Mouse (Mus musculus): ENCODE results near the gene Dnah2.
A peak's percentile ranks its signal among the peaks of the same experiment; 100 is the strongest.
"Not testable (repeated sequence)": the region's sequence is repeated elsewhere in the genome, so short reads cannot be mapped to it uniquely, and the experiment has no call there.

The Dnah2 gene

GRCm38 (mm10) chr11:69407724-69408004 is 141.2 kb downstream of the Dnah2 start:
- no peak for DNase-seq (ENCODE audit: low read depth, low spot score)

- no peak for DNase-seq (ENCODE audit: low read depth, low spot score)
Measured at GRCm38 (mm10) chr11:69406867-69407723, 141.8 kb downstream of the Dnah2 start.

GRCm38 (mm10) chr11:69406282-69406681 is 142.6 kb downstream of the Dnah2 start:
- DNase-seq (ENCODE audit: low read depth, low spot score), result no peak

GRCm38 (mm10) chr11:69405397-69406200 is 143.3 kb downstream of the Dnah2 start:
- no peak for DNase-seq (ENCODE audit: low read depth, low spot score)

- DNase-seq (ENCODE audit: low read depth, low spot score), result peak; percentile 68
Measured at GRCm38 (mm10) chr11:69404595-69405396, 144.1 kb downstream of the Dnah2 start.

GRCm38 (mm10) chr11:69403691-69404594 is 145.0 kb downstream of the Dnah2 start:
- no peak for DNase-seq (ENCODE audit: low read depth, low spot score)

- DNase-seq (ENCODE audit: low read depth, low spot score), result no peak
Measured at GRCm38 (mm10) chr11:69401987-69402386, 146.9 kb downstream of the Dnah2 start.

- DNase-seq (ENCODE audit: low read depth, low spot score), result peak; percentile 98
Measured at GRCm38 (mm10) chr11:69401210-69401637, 147.7 kb downstream of the Dnah2 start.

- no peak for DNase-seq (ENCODE audit: low read depth, low spot score)
Measured at GRCm38 (mm10) chr11:69400083-69400850, 148.6 kb downstream of the Dnah2 start.

- peak; percentile 75 for DNase-seq (ENCODE audit: low read depth, low spot score)
Measured at GRCm38 (mm10) chr11:69399201-69400082, 149.5 kb downstream of the Dnah2 start.

GRCm38 (mm10) chr11:69398486-69399200 is 150.3 kb downstream of the Dnah2 start:
- DNase-seq (ENCODE audit: low read depth, low spot score), result no peak

- peak; percentile 91 for DNase-seq (ENCODE audit: low read depth, low spot score)
Measured at GRCm38 (mm10) chr11:69398059-69398458, 150.9 kb downstream of the Dnah2 start, which contains the start of gene Tmem88. TSS of gene Tmem88 (minus strand) at chr11:69398234.

- peak; percentile 45 for DNase-seq (ENCODE audit: low read depth, low spot score)
Measured at GRCm38 (mm10) chr11:69397581-69398057, 151.3 kb downstream of the Dnah2 start.

GRCm38 (mm10) chr11:69396772-69397171 is 152.1 kb downstream of the Dnah2 start:
- DNase-seq (ENCODE audit: low read depth, low spot score), result no peak

- DNase-seq (ENCODE audit: low read depth, low spot score), result peak; percentile 100
Measured at GRCm38 (mm10) chr11:69395634-69396373, 153.1 kb downstream of the Dnah2 start.

- DNase-seq (ENCODE audit: low read depth, low spot score), result peak; percentile 94
Measured at GRCm38 (mm10) chr11:69395235-69395633, 153.7 kb downstream of the Dnah2 start, which contains the start of the genes Naa38 and Cyb5d1. TSS of gene Naa38 (plus strand) at chr11:69395487. TSS of gene Cyb5d1 (minus strand) at chr11:69395631.

GRCm38 (mm10) chr11:69394591-69395167 is 154.2 kb downstream of the Dnah2 start:
- not testable (repeated sequence) for DNase-seq (ENCODE audit: low read depth, low spot score)

Measured in R1 (cell line).